Mouse (Mus musculus): ENCODE data around the gene Gstt3. TPM values are rescaled to one million over a fixed set of nuclear protein-coding genes. Genes with fewer than 3 reads are reported as not detected.

The Gstt3 gene
- polyA plus RNA-seq, 1 experiment from 2014 or later, result 9.7 TPM

DNA sequence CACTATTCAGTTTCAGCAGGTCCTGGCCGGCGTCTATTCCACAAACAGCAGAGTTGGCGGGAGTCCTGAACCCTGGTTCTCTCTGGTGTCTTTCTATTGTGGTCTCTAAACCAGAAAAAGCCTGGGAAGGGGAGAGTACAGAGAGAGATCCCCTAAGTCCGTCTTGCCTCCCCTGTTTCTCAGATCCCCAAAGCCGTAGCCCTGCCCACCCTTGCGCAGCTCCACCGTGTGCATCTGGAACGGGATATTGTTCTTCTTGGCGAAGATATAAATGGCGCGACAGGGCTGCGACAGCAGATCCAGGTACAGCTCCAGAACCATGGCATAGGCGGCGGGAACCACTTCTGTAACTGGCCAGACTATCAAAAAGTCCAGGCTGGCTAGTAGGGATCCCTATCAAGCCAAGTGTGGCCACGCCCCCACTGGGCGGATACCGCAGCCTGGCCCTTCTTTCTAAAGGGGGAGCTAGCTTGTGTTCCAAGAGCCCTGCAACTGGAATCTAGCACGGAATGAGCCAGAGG lies 17.0 kb upstream of the Gstt3 start, which contains the start of gene Gstt1:
Gene Gstt1 (minus strand): TSS at position 409 of the 521 bp plus-strand sequence.
- Histone ChIP-seq H3K4me2 (replicated peaks) (peak within 1 kb of the TSS; percentile 80), H3K4me1 (peaks cover 23% of the 10 kb centered on the region), H3K27me3 (0 out of 2 replicates have a peak, but pooled peaks cover 6% of the 10 kb centered on the region), H3K9ac (peak within 1 kb of the TSS; percentile 45), H3K4me3 (peak within 1 kb of the TSS; percentile 42), H3K36me3 (no peaks in the 10 kb centered on the region), H3K9me3 (no peaks in the 10 kb centered on the region), H3K27ac (no peak within 1 kb of the TSS)
- 2% methylated on average over 18 of the region's 18 CpGs for WGBS
- no peak for ATAC-seq (ENCODE audit: insufficient number of reproducible peaks, insufficient read depth, low FRiP score, low TSS enrichment)

DNA sequence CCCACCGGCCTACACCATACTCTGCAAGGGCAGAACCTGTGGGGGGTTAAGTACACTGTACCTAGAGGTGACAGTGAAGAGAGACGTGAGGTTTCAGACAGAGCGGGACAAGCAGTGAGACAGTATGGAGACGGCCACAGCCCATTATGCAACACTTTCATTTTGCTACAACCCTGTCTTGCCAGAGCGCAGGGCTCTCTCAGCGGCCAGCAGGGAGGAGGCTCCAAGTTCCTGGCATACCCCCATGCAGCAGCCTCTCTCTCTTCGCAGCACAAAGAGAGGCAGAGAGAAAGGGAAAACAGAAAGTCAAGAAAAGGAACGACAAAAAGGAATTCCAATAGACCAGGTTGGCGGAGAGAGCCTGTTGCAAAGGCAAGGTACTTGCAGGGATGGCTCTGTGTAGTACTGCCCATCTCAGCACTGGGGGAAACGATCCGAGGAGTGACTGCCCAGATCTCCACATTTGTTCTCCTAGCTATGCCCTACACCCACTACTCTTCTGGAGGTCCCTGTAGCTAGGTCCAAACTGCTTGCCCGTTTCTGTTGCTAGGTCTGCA lies 16.5 kb upstream of the Gstt3 start:
- WGBS, result 5% methylated on average over 12 of the region's 12 CpGs
- Histone ChIP-seq H3K9me3 (no peaks in the 10 kb centered on the region), H3K4me3 (peak overlapping the region; percentile 42), H3K36me3 (no peaks in the 10 kb centered on the region), H3K4me2 (replicated peaks) (peak overlapping the region; percentile 80), H3K27me3 (0 out of 2 replicates have a peak, but pooled peaks cover 6% of the 10 kb centered on the region), H3K4me1 (peaks cover 23% of the 10 kb centered on the region), H3K27ac (no peak overlapping the region), H3K9ac (peak overlapping the region; percentile 45)
- no peak for ATAC-seq (ENCODE audit: insufficient number of reproducible peaks, insufficient read depth, low FRiP score, low TSS enrichment)

DNA sequence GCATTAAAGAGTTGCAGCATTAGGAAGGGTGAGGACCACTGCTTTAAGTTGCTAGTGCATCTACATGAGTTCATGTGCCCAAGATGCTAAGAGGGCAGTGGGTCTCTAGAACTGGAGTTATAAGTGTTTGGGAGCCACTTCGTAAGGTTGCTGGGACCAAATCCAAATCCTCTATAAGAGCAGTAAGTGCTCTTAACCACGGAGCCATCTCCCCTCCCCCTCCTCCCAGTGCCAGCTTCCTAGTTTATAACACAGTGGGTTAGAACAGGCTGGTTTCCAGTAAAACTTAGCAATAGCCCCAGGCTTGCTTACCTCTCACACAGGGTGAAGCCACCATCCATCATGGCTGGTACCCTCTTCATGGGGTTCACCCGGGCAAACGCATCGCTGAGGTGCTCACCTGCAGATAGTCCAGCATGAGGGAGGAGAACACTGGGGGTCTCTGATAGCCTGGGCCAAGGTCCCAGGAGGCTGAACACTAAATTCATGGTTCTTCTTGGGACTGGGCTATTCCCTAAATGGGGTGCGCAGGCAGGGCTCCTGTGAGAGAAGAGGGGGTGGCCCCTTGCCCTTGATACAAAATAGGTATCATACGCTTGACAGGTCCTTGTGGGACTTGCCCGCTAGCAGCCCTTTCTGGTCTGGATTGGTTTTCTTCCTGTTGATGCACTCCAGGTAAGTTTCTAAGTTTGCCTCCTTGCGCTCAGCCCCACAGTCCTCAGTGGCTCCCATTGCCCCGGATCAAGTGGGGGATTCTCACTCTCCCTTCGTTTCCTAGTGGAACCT lies 15.7 kb upstream of the Gstt3 start:
- peaks cover 23% of the 10 kb centered on the region for H3K4me1 ChIP-seq
- H3K9me3 ChIP-seq, result no peaks in the 10 kb centered on the region
- peak overlapping the region; percentile 80 for H3K4me2 ChIP-seq (replicated peaks)
- H3K27me3 ChIP-seq, result 0 out of 2 replicates have a peak, but pooled peaks cover 6% of the 10 kb centered on the region
- WGBS, result 39% methylated on average over 11 of the region's 11 CpGs
- H3K36me3 ChIP-seq, result no peaks in the 10 kb centered on the region
- ATAC-seq (ENCODE audit: insufficient number of reproducible peaks, insufficient read depth, low FRiP score, low TSS enrichment), result no peak
- H3K27ac ChIP-seq, result no peak overlapping the region
- peak overlapping the region; percentile 45; the same call in 1 of the 2 replicates for H3K9ac ChIP-seq
- H3K4me3 ChIP-seq, result peak overlapping the region; percentile 42

DNA sequence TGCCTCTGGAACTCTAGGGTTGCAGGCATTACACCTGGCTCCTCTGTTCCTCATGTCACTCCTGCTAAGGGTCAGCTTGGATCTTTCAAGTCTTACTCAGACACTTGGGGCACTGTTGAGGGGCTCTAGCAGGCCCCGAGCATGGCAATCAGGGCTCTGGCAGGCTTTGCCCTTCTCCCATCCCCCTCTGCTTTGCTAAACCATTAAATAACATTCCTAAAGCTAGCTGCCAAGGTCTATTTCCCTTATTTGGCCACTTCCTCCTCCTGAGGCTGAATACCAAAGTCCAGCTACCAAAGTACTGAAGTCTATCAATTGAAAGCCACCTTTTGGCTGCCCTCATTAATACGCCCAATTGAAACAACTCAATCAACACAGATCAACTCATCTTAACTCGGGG lies 13.7 kb upstream of the Gstt3 start:
- H3K4me1 ChIP-seq, result peaks cover 28% of the 10 kb centered on the region
- no peak overlapping the region for H3K27ac ChIP-seq
- H3K9ac ChIP-seq, result no peak overlapping the region
- H3K9me3 ChIP-seq, result no peaks in the 10 kb centered on the region
- H3K4me3 ChIP-seq, result no peak overlapping the region
- 35% methylated on average over 3 of the region's 3 CpGs for WGBS
- no peak for ATAC-seq (ENCODE audit: insufficient number of reproducible peaks, insufficient read depth, low FRiP score, low TSS enrichment)
- no peaks in the 10 kb centered on the region for H3K36me3 ChIP-seq
- H3K27me3 ChIP-seq, result 0 out of 2 replicates have a peak, but pooled peaks cover 6% of the 10 kb centered on the region
- no peak overlapping the region for H3K4me2 ChIP-seq (replicated peaks)

DNA sequence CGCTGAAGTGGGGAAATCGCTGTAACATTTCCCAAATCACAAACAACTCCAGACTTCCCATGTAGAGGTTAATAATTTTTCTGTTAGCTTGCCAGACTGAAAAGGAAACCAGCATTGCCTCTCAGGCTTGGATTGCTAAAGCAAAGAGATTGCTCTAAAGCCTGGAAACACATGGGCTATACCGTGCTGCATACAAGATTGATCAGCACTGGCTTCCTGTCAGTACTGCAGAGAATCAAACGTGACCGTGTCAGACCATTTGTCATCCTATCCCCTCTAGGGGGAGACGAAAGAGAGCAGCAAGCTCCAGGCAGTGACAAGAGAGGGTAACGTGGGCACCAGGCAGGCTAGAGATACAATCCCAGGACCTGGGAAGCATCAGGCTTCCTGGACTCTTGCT lies 9.6 kb upstream of the Gstt3 start:
- Histone ChIP-seq H3K27ac (0 out of 2 replicates have a peak overlapping the region, but pooled peaks have one; percentile 36), H3K9me3 (no peaks in the 10 kb centered on the region), H3K27me3 (no peaks in the 10 kb centered on the region), H3K4me1 (peaks cover 10% of the 10 kb centered on the region), H3K4me3 (no peak overlapping the region), H3K9ac (no peak overlapping the region), H3K4me2 (replicated peaks) (no peak overlapping the region), H3K36me3 (no peaks in the 10 kb centered on the region)
- ATAC-seq (ENCODE audit: insufficient number of reproducible peaks, insufficient read depth, low FRiP score, low TSS enrichment), result peak; percentile 56; the same call in 1 of the 2 replicates
- 20% methylated on average over 7 of the region's 7 CpGs for WGBS

DNA sequence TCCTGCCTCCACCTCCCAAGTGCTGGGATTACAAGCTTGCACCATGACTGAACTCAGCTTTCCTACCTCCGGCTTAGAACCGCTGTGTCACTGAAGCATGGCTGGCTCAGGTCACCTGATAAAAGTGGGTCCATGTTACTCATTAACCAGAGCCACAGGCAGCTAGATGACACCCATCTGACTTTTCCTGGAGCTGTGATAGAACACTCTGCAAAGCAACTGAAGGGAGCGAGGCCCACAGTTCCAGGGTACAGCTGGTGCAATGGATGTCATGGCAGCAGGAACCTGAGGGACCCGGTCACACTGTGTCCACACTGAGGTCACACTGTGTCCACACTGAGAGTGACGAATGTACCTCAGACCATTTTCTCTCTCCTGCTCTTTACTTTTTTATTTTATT lies 8.6 kb upstream of the Gstt3 start:
- Histone ChIP-seq H3K4me1 (peaks cover 8% of the 10 kb centered on the region), H3K9me3 (no peaks in the 10 kb centered on the region)
- ATAC-seq (ENCODE audit: insufficient number of reproducible peaks, insufficient read depth, low FRiP score, low TSS enrichment), result no peak

DNA sequence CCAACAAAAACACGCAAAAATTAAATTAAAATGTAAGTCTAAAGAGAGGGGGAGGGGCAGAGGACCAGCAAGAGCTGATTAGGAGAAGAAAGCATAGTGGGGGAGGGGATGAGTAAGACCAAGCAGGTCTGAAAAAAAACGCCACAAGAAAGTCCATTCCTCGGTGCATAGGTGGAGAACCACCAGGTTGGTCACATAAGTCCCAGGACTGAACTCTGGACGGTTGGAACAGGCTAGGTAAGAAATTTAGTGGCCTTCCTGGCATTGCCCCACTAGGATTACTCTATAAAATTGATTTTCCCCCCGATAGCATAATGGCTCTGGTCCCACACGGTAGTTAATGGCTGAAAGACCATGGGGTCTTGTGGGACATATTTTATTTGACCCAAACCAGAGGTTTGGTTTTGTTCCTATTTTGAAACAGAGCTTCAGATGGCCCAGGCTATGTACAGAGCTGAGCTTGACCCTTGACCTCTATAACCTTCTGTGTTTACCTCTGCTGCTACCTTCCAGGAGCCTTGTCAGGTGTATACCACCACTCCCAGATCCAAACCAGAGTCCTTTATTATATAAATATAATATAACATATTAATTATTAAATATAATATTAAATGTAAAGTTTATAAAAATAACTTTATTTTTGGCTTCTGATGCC lies 8.0 kb upstream of the Gstt3 start:
- Histone ChIP-seq H3K36me3 (no peaks in the 10 kb centered on the region), H3K9me3 (no peaks in the 10 kb centered on the region), H3K4me1 (peaks cover 5% of the 10 kb centered on the region; the same call in 1 of the 2 replicates), H3K4me2 (replicated peaks) (no peak overlapping the region), H3K9ac (no peak overlapping the region), H3K27ac (no peak overlapping the region), H3K4me3 (no peak overlapping the region), H3K27me3 (no peaks in the 10 kb centered on the region)
- no peak for ATAC-seq (ENCODE audit: insufficient number of reproducible peaks, insufficient read depth, low FRiP score, low TSS enrichment)
- WGBS, result 78% methylated on average over 6 of the region's 6 CpGs

More for the DNA sequence above, 8.6 kb upstream of the Gstt3 start:
- WGBS, result 92% methylated on average over 5 of the region's 5 CpGs
- no peak overlapping the region for H3K9ac ChIP-seq
- H3K36me3 ChIP-seq, result no peaks in the 10 kb centered on the region
- no peak overlapping the region for H3K4me2 ChIP-seq (replicated peaks)
- H3K4me3 ChIP-seq, result no peak overlapping the region
- H3K27me3 ChIP-seq, result no peaks in the 10 kb centered on the region
- no peak overlapping the region for H3K27ac ChIP-seq

DNA sequence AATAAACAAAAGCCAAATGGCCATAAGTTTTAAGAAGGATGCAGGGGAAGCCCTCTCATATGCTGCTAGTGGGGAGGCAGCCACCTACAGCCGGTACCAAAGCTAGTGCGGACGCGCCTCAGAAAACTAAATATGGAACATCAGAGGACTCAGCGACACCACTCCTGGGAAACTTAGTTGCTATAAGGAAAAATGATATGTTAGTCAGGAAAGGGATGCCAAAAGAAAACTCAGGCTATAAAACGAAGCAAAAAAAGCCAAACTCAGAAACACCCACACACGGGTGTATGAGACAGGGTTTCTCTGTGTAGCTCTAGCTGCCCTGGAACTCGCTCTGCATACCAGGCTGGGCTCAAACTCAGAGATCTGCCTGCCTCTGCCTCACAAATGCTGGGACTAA lies 7.1 kb upstream of the Gstt3 start:
- ATAC-seq (ENCODE audit: insufficient number of reproducible peaks, insufficient read depth, low FRiP score, low TSS enrichment), result no peak
- Histone ChIP-seq H3K36me3 (no peaks in the 10 kb centered on the region), H3K4me3 (no peak overlapping the region), H3K9me3 (no peaks in the 10 kb centered on the region), H3K27ac (no peak overlapping the region), H3K4me2 (replicated peaks) (no peak overlapping the region), H3K27me3 (no peaks in the 10 kb centered on the region), H3K4me1 (peaks cover 5% of the 10 kb centered on the region; the same call in 1 of the 2 replicates), H3K9ac (no peak overlapping the region)
- WGBS, result 92% methylated on average over 8 of the region's 8 CpGs

DNA sequence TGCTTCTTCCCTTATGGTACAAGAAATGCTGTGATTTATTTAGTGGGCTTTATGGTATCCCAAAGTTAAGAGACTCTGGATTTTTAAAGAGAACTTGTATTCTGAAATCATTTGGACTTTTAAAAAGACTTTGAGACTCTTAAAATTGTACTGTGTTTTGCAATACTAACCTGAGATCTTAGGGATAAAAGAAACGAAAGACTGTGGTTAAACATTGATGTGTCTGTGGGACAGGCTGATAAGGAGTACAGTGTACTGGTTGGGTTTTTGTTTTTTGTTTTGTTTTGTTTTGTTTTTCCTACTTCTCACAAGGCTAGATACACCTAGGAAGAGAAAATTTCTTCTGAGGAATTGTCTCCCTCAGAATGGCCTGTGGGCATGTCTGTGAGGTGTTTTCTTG lies 4.2 kb upstream of the Gstt3 start:
- peaks cover 8% of the 10 kb centered on the region for H3K4me1 ChIP-seq
- 82% methylated on average over 1 of the region's 1 CpGs for WGBS
- peaks cover 5% of the 10 kb centered on the region; the same call in 1 of the 2 replicates for H3K27me3 ChIP-seq
- no peak overlapping the region for H3K4me2 ChIP-seq (replicated peaks)
- H3K9ac ChIP-seq, result no peak overlapping the region
- H3K36me3 ChIP-seq, result no peaks in the 10 kb centered on the region
- no peak overlapping the region for H3K4me3 ChIP-seq
- no peak overlapping the region for H3K27ac ChIP-seq
- H3K9me3 ChIP-seq, result no peaks in the 10 kb centered on the region
- no peak for ATAC-seq (ENCODE audit: insufficient number of reproducible peaks, insufficient read depth, low FRiP score, low TSS enrichment)

DNA sequence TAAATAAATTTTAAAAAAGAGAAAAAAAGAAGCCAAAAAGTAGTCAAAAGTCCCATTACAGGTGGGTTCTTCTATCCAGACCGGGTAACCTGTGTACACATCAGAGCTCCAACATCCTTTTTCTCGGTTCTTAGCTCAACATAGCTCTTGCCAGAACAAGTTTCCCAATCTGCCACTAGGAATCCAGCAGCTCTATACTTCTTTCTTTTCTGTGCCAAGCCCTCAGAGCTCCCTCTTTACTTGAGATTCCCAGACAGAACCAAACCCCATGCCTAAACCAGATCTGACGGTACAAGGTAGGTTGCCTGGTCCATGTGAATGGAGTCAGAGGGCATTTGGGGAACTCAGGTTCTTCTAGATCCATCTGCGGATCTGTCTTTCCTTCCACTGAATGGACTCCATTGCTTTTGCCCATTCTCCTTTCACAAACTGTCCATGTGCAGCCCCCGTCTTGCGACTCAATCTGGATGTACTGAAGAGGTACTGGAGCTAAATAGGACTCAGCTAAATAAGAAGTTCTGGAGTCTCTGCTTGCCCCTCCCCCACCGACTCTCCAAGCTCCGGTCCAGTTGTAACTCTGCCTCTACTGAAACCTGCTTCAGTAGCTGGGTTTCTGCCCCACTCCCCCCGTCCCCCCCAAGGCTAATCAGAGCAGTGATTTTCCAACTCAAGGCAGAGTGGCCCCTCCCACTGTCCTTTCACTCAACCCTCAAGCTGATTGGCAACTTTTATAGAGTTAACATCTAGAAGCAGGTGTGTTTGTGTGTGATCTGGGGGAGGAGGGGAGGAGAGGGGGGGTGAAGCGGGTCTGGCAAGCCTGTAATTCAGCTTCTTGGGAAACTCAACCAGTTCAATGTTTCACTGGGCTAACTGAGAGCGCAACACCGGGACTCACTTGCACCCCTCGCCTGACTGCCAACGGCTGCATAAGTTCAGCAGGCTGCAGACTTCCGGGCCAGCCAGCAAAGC lies 1.7 kb downstream of the Gstt3 start:
- no peak overlapping the region for H3K27ac ChIP-seq
- H3K9me3 ChIP-seq, result no peaks in the 10 kb centered on the region
- peak overlapping the region; percentile 90 for H3K4me2 ChIP-seq (replicated peaks)
- H3K4me1 ChIP-seq, result peaks cover 19% of the 10 kb centered on the region
- WGBS, result 36% methylated on average over 15 of the region's 15 CpGs
- peaks cover 18% of the 10 kb centered on the region for H3K27me3 ChIP-seq
- ATAC-seq (ENCODE audit: insufficient number of reproducible peaks, insufficient read depth, low FRiP score, low TSS enrichment), result no peak
- H3K9ac ChIP-seq, result no peak overlapping the region
- no peak overlapping the region for H3K4me3 ChIP-seq
- H3K36me3 ChIP-seq, result no peaks in the 10 kb centered on the region

DNA sequence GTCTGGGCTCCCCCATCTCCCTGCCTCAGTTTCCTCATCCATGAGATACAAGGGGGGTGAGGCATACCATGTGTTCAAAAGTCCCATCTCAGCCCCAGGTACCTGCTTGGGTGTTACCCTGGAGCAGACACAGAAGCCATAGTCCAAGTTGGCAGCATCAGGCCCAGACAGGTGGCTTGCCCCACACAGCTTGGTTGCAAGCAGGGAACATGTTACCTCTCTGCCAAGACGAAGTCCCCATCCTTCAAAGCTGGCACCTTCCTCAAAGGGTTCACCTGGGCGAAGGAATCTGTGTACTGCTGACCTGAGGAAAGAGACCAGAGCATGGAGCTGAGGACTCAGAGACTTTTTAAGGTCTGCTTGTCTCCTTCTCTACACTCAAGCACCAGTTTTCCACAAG lies 3.3 kb downstream of the Gstt3 start:
- Histone ChIP-seq H3K4me2 (replicated peaks) (no peak overlapping the region), H3K9me3 (no peaks in the 10 kb centered on the region), H3K4me1 (peaks cover 19% of the 10 kb centered on the region), H3K9ac (no peak overlapping the region), H3K27me3 (peaks cover 18% of the 10 kb centered on the region), H3K27ac (no peak overlapping the region), H3K36me3 (no peaks in the 10 kb centered on the region), H3K4me3 (no peak overlapping the region)
- WGBS, result 74% methylated on average over 2 of the region's 2 CpGs
- ATAC-seq (ENCODE audit: insufficient number of reproducible peaks, insufficient read depth, low FRiP score, low TSS enrichment), result no peak

Data from embryonic facial prominence, embryonic 12.5 days (tissue).